Mouse (Mus musculus) embryo, embryonic 10 days (tissue): ENCODE measurements around the gene Zglp1.

ENCODE experiments used
- DNase-seq: peaks from one replicate; pipeline ENCODE4 v3.0.0-alpha.2; 2015; ENCODE audit warnings: low spot score

Zglp1 gene

GRCm38 (mm10) chr9:21067006-21067684, at the start of gene Zglp1:
Zglp1 (minus strand) TSS chr9:21067093.
- DNase-seq = no peak

GRCm38 (mm10) chr9:21115105-21115504, 48.2 kb upstream of the Zglp1 start:
- DNase-seq = no peak

- no peak for DNase-seq
Observed at GRCm38 (mm10) chr9:21114190-21114589, 47.3 kb upstream of the Zglp1 start.

- no peak for DNase-seq
Observed at GRCm38 (mm10) chr9:21113751-21114150, 46.9 kb upstream of the Zglp1 start.

- DNase-seq = no peak
Observed at GRCm38 (mm10) chr9:21107607-21108237, 40.8 kb upstream of the Zglp1 start.

- DNase-seq = no peak
Observed at GRCm38 (mm10) chr9:21105760-21106564, 39.1 kb upstream of the Zglp1 start.

GRCm38 (mm10) chr9:21104814-21105213, 37.9 kb upstream of the Zglp1 start:
- DNase-seq = no peak

- no peak for DNase-seq
Observed at GRCm38 (mm10) chr9:21102076-21102475, 35.2 kb upstream of the Zglp1 start.

GRCm38 (mm10) chr9:21100447-21101161, 33.7 kb upstream of the Zglp1 start:
- no peak for DNase-seq

GRCm38 (mm10) chr9:21097793-21098192, 30.9 kb upstream of the Zglp1 start:
- no peak for DNase-seq

- DNase-seq = no peak
Observed at GRCm38 (mm10) chr9:21095958-21096357, 29.1 kb upstream of the Zglp1 start.

- no peak for DNase-seq
Observed at GRCm38 (mm10) chr9:21093423-21093822, 26.5 kb upstream of the Zglp1 start.

GRCm38 (mm10) chr9:21091707-21092320, 24.9 kb upstream of the Zglp1 start, which contains the start of the genes Gm38431 and Raver1:
Gm38431 (minus strand) TSS chr9:21091997.
Raver1 (minus strand) TSS chr9:21092008.
- DNase-seq = peak; percentile 99

- DNase-seq = peak; percentile 52
Observed at GRCm38 (mm10) chr9:21090972-21091706, 24.2 kb upstream of the Zglp1 start.

- no peak for DNase-seq
Observed at GRCm38 (mm10) chr9:21090537-21090936, 23.6 kb upstream of the Zglp1 start.

GRCm38 (mm10) chr9:21083324-21083723, 16.4 kb upstream of the Zglp1 start:
- DNase-seq = no peak

- DNase-seq = no peak
Observed at GRCm38 (mm10) chr9:21081127-21081526, 14.2 kb upstream of the Zglp1 start.

- no peak for DNase-seq
Observed at GRCm38 (mm10) chr9:21075625-21076024, 8.7 kb upstream of the Zglp1 start.

- DNase-seq = no peak
Observed at GRCm38 (mm10) chr9:21074173-21074572, 7.3 kb upstream of the Zglp1 start.

GRCm38 (mm10) chr9:21073044-21073840, 6.3 kb upstream of the Zglp1 start, which contains the start of the genes Gm49373 and Fdx1l:
Gm49373 (minus strand) TSS chr9:21073096.
Fdx1l (minus strand) TSS chr9:21073614.
- DNase-seq = peak; percentile 98
